Mouse (Mus musculus) urinary bladder, postnatal 14 days (tissue): ENCODE results near the gene Tlx2.

Experiments
- DNase-seq: peaks from one replicate; pipeline ENCODE4 v3.0.0; 2021; ENCODE audit warnings: low spot score

Tlx2 gene

DNA sequence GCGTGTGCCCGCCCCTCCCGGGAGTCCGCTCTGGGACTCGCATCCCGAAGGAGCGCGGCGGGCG is at the start of gene Tlx2:
Tlx2 (minus strand) TSS at position 47 of the 64 bp plus-strand sequence.
- DNase-seq: no peak

DNA sequence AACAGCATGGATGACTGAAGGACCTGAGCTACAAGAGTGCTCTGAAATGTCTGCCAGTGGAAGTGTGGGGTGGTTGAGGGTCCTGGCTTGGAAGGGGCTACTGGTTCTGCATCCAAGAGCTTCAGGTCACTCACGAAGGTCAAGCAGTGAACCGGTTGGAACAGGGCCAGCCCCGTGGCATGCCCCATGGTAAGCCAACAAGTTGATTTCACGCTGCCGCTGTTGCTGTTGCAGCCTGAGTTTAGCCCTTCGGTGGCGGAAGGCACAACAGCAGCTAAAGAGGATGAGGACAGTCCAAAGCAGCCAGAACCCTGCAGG is 49.6 kb upstream of the Tlx2 start:
- DNase-seq: no peak

GRCm38 (mm10) chr6:83118825-83119733 is 49.0 kb upstream of the Tlx2 start:
- DNase-seq: no peak

- DNase-seq: no peak
Measured at GRCm38 (mm10) chr6:83118369-83118768, 48.3 kb upstream of the Tlx2 start.

GRCm38 (mm10) chr6:83117616-83118015 is 47.5 kb upstream of the Tlx2 start:
- no peak for DNase-seq

DNA sequence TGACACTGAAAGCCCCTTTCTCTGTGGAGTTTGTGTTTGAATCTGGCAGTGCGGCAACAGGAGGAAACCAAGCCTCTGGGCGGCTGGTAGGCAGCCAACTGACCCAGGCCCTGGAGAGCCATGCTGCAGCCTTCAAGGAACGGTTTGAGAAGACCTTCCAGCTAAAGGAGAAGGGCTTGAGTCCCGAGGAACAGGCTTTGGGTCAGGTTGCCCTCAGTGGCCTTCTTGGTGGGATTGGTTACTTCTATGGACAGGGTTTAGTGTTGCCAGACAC is 47.0 kb upstream of the Tlx2 start:
- DNase-seq: no peak

- DNase-seq: no peak
Measured at GRCm38 (mm10) chr6:83116373-83117164, 46.5 kb upstream of the Tlx2 start.

- no peak for DNase-seq
Measured at GRCm38 (mm10) chr6:83115682-83116372, 45.7 kb upstream of the Tlx2 start.

GRCm38 (mm10) chr6:83115011-83115671 is 45.0 kb upstream of the Tlx2 start, which contains the start of gene Mogs:
Gene Mogs, plus strand, starts transcription at chr6:83115496.
- DNase-seq: peak; percentile 95

DNA sequence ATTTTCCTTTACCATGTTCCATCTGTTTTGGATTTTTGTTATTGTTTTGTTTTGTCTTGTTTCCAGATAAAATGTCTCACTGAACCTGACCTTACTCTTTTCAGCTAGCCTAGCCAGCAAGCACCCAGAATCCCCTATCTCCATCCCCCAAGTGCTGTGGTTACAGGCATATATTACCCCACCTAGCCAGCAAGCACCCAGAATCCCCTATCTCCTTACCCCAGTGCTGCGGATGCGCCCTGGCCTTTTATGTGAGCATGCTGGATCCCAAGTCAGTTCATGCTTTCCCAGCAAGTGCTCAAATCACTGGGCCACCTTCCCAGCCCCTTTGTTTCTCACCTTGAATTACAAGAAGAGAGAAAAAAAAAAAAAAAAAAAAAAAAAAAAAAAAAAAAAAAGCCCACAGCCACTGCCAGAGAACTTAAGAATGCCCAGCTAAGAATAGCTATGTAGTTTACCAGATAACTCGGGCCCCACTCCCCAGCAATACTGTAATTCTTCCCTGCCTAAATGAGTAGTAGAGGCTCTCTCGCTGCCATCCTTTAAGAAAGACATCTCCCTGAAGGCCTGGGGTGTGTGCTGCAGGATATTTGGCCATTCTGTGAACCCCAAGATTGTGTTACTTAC is 41.5 kb upstream of the Tlx2 start:
- no peak for DNase-seq

DNA sequence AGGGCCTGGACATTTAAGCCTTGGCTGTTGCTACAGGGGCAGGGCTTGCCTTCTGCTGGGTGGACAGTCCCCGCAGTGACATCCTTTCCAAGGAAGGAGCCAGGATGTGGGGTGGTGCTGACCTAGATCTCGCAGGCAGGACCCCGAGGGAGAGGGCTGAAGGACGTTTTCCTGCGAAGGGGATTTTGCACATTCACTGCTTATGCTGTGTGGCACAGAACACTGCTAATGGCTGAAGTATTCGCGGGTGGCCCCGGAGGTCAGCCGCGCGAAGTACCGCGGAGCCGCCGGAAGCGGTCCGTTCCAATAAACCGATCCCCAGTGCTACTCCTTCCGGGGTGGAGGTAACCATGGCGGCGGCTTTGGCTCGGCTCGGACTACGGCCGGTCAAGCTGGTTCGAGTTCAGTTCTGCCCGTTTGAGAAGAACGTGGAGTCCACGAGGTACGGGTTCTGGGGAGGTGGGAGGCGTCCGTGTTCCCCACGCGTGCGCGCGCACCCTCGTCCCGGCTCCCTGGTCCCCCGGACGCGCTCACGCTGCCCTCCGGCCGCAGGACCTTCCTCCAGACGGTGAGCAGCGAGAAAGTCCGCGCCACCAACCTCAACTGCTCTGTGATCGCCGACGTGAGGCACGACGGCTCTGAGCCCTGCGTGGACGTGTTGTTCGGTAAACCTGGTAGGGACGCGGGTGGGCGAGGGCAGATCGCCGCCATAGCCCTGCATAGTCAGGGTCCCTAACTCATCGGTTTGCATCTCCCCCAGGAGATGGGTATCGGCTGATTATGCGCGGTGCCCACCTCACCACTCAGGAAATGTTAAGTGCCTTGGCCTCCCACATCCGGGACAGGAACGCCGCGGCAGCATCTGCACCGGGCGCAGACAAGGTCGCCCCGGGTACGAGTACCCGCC is 38.9 kb upstream of the Tlx2 start, which contains the start of gene Mrpl53:
Mrpl53 (plus strand) TSS at position 279 of the 907 bp plus-strand sequence.
- DNase-seq: peak; percentile 81

DNA sequence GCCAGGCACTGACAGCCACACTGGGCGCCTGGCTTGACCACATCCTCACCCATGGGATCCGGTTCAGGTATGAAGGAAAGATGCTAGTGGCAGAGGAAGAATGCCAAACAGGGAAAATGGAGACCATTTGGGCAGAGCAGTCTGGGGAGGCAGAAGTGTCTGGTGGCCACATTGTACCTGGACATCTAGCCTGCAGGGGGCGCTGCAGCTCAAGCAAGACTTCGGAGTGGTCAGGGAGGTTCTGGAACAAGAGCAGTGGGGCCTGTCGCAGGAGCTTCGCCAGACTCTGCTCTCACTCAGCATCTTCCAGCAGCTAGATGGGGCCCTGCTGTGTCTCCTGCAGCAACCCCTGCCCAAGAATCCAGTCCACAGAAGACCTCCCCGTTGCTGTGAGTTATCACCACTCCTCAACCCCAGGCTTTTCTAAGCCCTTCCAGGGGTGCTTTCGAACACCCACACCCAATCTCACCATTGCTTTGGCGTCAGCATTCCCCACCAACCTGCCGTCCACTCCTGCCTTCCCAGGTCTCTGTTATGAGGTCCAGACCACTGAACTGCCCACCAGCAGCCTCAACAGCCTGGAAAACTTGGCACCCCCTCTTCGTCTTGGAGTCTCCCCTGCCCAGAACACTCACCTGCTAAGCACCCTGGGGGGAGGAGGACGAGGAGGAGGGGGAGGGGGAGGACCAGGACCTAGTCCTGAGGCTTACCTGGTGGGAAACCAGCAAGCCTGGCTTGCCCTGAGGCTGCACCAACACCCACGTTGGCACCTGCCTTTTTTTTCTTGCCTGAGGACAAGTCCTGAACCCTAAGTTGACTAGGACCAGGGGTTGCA is 37.7 kb upstream of the Tlx2 start:
- DNase-seq: peak; percentile 82

GRCm38 (mm10) chr6:83104158-83104557 is 34.1 kb upstream of the Tlx2 start:
- no peak for DNase-seq

GRCm38 (mm10) chr6:83103130-83103650 is 33.1 kb upstream of the Tlx2 start:
- DNase-seq: no peak

- peak; percentile 61 for DNase-seq
Measured at GRCm38 (mm10) chr6:83101688-83102556, 31.8 kb upstream of the Tlx2 start.

GRCm38 (mm10) chr6:83101316-83101687 is 31.2 kb upstream of the Tlx2 start, which contains the start of the genes Ccdc142 and Gm42688:
Gene Ccdc142, plus strand, starts transcription at chr6:83101601.
Gene Gm42688, plus strand, starts transcription at chr6:83101617.
- peak; percentile 89 for DNase-seq

DNA sequence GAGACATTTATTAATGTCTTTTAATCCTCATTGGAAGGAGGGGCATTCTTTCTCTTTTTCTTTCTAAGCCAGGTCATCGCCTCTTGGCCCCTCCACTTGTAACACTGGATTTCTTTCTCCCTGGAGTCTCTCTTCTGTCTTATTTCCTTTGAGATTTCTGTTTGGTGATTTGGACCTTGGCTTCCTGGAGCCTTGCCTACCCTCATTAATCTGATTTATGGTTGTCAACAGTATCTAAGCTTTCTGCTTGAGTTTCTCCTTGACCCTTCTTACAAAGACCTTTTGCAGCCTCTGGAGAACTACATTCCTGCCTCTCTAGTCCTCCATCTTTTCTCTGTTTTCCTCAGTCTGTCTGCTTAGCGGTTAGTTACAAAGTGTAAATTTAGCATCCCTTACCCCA is 28.3 kb upstream of the Tlx2 start:
- DNase-seq: no peak

DNA sequence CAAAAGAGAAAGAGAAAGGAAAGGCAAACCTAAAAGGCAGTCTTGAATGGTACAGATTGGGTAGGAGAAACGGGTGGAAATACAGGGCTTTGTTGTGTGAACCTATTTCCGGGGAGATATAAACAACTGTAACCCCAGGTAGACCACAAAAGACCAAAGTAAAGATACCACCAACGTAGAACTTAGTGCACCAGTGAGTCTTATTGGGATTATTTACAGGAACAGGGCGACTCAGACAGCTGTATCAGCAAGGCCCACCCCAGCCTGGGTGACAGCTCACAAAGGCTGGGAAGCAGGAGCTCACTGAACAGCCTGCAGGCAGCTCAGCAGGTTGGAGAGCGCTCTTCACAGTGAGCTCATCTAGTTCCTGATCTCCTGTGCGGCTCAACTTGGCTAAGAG is 25.9 kb upstream of the Tlx2 start:
- no peak for DNase-seq
